Mouse (Mus musculus): ENCODE data around the gene Gfm2. TPM values are rescaled to one million over a fixed set of nuclear protein-coding genes. Genes with fewer than 3 reads are reported as not detected.

Gfm2 gene
- polyA plus RNA-seq, 1 experiment from 2014 or later, result 27.9 TPM

Other genes with a start within 250 kb of the Gfm2 start
- gene Gcnt4, start 213.2 kb upstream of the Gfm2 start, polyA plus RNA-seq (2014; fragmentation: Nextera tagmentation; extraction: Ambion mirVana), result 0.31 and 0.46 TPM in 2 replicates
- gene 1700029F12Rik, start 103.6 kb upstream of the Gfm2 start, polyA plus RNA-seq (2014; fragmentation: Nextera tagmentation; extraction: Ambion mirVana), result not detected in 2 replicates
- 6.8 and 7.1 TPM in 2 replicates for gene Fam169a, start 70.7 kb upstream of the Gfm2 start, polyA plus RNA-seq (2014; fragmentation: Nextera tagmentation; extraction: Ambion mirVana)
- gene Gm6169, start 38.7 kb upstream of the Gfm2 start, polyA plus RNA-seq (2014; fragmentation: Nextera tagmentation; extraction: Ambion mirVana), result 3.6 and 4.2 TPM in 2 replicates
- 58.3 and 62.3 TPM in 2 replicates for gene Nsa2, start within 50 bp of the Gfm2 start, polyA plus RNA-seq (2014; fragmentation: Nextera tagmentation; extraction: Ambion mirVana)
- gene Hexb, start 60.4 kb downstream of the Gfm2 start, polyA plus RNA-seq (2014; fragmentation: Nextera tagmentation; extraction: Ambion mirVana), result 38.3 and 39.1 TPM in 2 replicates
- 3.5 and 5.1 TPM in 2 replicates for gene Enc1, start 103.2 kb downstream of the Gfm2 start, polyA plus RNA-seq (2014; fragmentation: Nextera tagmentation; extraction: Ambion mirVana)